Mouse (Mus musculus) kidney, adult 2 months (tissue): ENCODE results near the gene Npvf.

Experiments
- CTCF ChIP-seq: fragments of 200-500 bp; conservative IDR thresholded peaks from 2 replicates; pipeline ENCODE4 v1.5.1; 2011; ENCODE audit warnings: low read depth, mild to moderate bottlenecking, control low read depth, low read length, moderate library complexity, mixed read lengths; ENCODE audit not compliant: insufficient read depth, insufficient read length
- POLR2A ChIP-seq: fragments of 200-500 bp; IDR thresholded peaks from one replicate; pipeline ENCODE4 v1.6.1; 2011; ENCODE audit warnings: low read depth, low read length, control low read depth

- TF ChIP-seq CTCF (no peak), POLR2A (no peak)
These were observed 2.2 kb upstream of the Npvf start for GRCm38 (mm10) chr6:50656426-50656825.
